Mouse (Mus musculus) kidney, embryonic 14.5 days (tissue): ENCODE results near the gene Myo5c. TPM values are rescaled to one million over a fixed set of nuclear protein-coding genes. Genes with fewer than 3 reads are reported as not detected.

Experiments
- ATAC-seq: fragments of 200-750 bp; cut with Nextera tagmentation; 2 replicates; pipeline ENCODE4 v1.8.0; 2017; ENCODE audit warnings: moderate number of reproducible peaks, mild to moderate bottlenecking, moderate TSS enrichment, moderate library complexity; ENCODE audit not compliant: low FRiP score, low TSS enrichment
- H3K27ac ChIP-seq: fragments of 300-500 bp; sonication (generic); 2 replicates; pipeline ENCODE4 v1.5.1; 2014; ENCODE audit warnings: low read depth, mild to moderate bottlenecking, low read length, moderate library complexity, mixed read lengths
- H3K27me3 ChIP-seq: fragments of 300-500 bp; sonication (generic); 2 replicates; pipeline ENCODE4 v1.6.1; 2014; ENCODE audit warnings: mild to moderate bottlenecking, low read length; ENCODE audit not compliant: control insufficient read depth, insufficient read depth
- H3K36me3 ChIP-seq: fragments of 300-500 bp; sonication (generic); 2 replicates; pipeline ENCODE4 v1.6.1; 2014; ENCODE audit warnings: low read length, mixed read lengths; ENCODE audit not compliant: control insufficient read depth, insufficient read depth
- H3K4me1 ChIP-seq: fragments of 300-500 bp; sonication (generic); 2 replicates; pipeline ENCODE4 v1.6.1; 2014; ENCODE audit warnings: low read length, mixed read lengths; ENCODE audit not compliant: control insufficient read depth, insufficient read depth
- H3K4me2 ChIP-seq: fragments of 300-500 bp; sonication (generic); replicated peaks from 2 replicates; pipeline ENCODE4 v1.6.1; 2014; ENCODE audit warnings: low read depth, mild to moderate bottlenecking, low read length
- H3K4me3 ChIP-seq: fragments of 300-500 bp; sonication (generic); 2 replicates; pipeline ENCODE4 v1.5.1; 2014; ENCODE audit warnings: mild to moderate bottlenecking, low read length
- H3K9ac ChIP-seq: fragments of 300-500 bp; sonication (generic); 2 replicates; pipeline ENCODE4 v1.6.1; 2014; ENCODE audit warnings: low read depth, mild to moderate bottlenecking, low read length, moderate library complexity
- H3K9me3 ChIP-seq: fragments of 300-500 bp; sonication (generic); 2 replicates; pipeline ENCODE4 v1.6.1; 2016; ENCODE audit warnings: low read length; ENCODE audit not compliant: control insufficient read depth
- WGBS: fragments of 180-500 bp; shearing (Covaris S2); extraction: QIAGEN DNeasy Blood & Tissue Kit; methylation state at CpG from one replicate; pipeline ENCODE4 v1.1.7; 2014; 5-methylcytosine and 5-hydroxymethylcytosine counted together
- polyA plus RNA-seq: library from polyadenylated mRNA; unstranded; fragments of >200 nt; fragmentation: Nextera tagmentation; extraction: Ambion mirVana; gene quantifications from 2 replicates; pipeline ENCODE4 v1.2.1, GENCODE M21; 2014

Myo5c gene
- polyA plus RNA-seq, 1 experiment from 2014 or later: 3.9 TPM

- Histone ChIP-seq H3K9me3 (no peaks in the 10 kb centered on the region), H3K36me3 (no peaks in the 10 kb centered on the region), H3K4me3 (no peak overlapping the region), H3K9ac (no peak overlapping the region), H3K27ac (no peak overlapping the region), H3K27me3 (no peaks in the 10 kb centered on the region), H3K4me2 (no peak overlapping the region), H3K4me1 (peaks cover 6% of the 10 kb centered on the region; the same call in 1 of the 2 replicates)
- WGBS: 91% methylated on average over 2 of the region's 2 CpGs
- no peak for ATAC-seq
These were observed 86.4 kb downstream of the Myo5c start for GRCm38 (mm10) chr9:75318196-75318595.

GRCm38 (mm10) chr9:75319365-75319764, 87.5 kb downstream of the Myo5c start:
- WGBS: 76% methylated on average over 3 of the region's 3 CpGs
- Histone ChIP-seq H3K4me3 (no peak overlapping the region), H3K4me2 (no peak overlapping the region), H3K27me3 (no peaks in the 10 kb centered on the region), H3K36me3 (no peaks in the 10 kb centered on the region), H3K27ac (no peak overlapping the region), H3K9ac (no peak overlapping the region), H3K4me1 (peaks cover 6% of the 10 kb centered on the region; the same call in 1 of the 2 replicates), H3K9me3 (no peaks in the 10 kb centered on the region)
- ATAC-seq: no peak

- no peaks in the 10 kb centered on the region for H3K27me3 ChIP-seq
- H3K9me3 ChIP-seq: no peaks in the 10 kb centered on the region
- no peak for ATAC-seq
- H3K36me3 ChIP-seq: 0 out of 2 replicates have a peak, but pooled peaks cover 2% of the 10 kb centered on the region
- H3K4me2 ChIP-seq: no peak overlapping the region
- 60% methylated on average over 13 of the region's 13 CpGs for WGBS
- no peak overlapping the region for H3K27ac ChIP-seq
- H3K9ac ChIP-seq: no peak overlapping the region
- no peak overlapping the region for H3K4me3 ChIP-seq
- no peaks in the 10 kb centered on the region for H3K4me1 ChIP-seq
These were observed 90.5 kb downstream of the Myo5c start for GRCm38 (mm10) chr9:75322099-75322885.

- H3K36me3 ChIP-seq: peaks cover 7% of the 10 kb centered on the region; the same call in 1 of the 2 replicates
- ATAC-seq: no peak
- H3K4me1 ChIP-seq: no peaks in the 10 kb centered on the region
- no peak overlapping the region for H3K27ac ChIP-seq
- no peaks in the 10 kb centered on the region for H3K9me3 ChIP-seq
- H3K4me3 ChIP-seq: no peak overlapping the region
- WGBS: 88% methylated on average over 3 of the region's 3 CpGs
- H3K9ac ChIP-seq: no peak overlapping the region
- H3K4me2 ChIP-seq: no peak overlapping the region
- H3K27me3 ChIP-seq: no peaks in the 10 kb centered on the region
These were observed 96.2 kb downstream of the Myo5c start for GRCm38 (mm10) chr9:75328047-75328446.

DNA sequence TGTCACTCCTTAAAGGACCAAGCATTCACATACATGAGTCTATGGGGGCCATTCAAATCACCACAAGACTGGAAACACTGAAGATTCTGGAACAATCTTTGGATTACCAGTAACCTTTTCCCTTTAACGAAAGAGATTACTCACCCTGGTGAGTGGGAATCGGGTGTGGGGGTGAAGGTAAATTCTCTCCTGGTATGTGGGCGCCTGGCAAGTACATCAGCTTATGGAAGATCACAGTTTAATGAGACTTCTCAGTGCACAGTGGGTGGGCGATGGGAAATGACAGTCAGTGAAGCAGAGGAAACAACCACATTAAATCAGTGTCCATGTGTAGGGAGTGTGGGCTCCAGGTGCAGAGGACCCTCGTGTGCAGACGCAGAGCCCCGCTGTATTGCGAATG, 99.0 kb downstream of the Myo5c start:
- Histone ChIP-seq H3K4me2 (no peak overlapping the region), H3K4me1 (no peaks in the 10 kb centered on the region), H3K4me3 (no peak overlapping the region), H3K9me3 (no peaks in the 10 kb centered on the region), H3K27me3 (no peaks in the 10 kb centered on the region), H3K36me3 (peaks cover 16% of the 10 kb centered on the region; the same call in 1 of the 2 replicates), H3K9ac (no peak overlapping the region), H3K27ac (no peak overlapping the region)
- WGBS: 88% methylated on average over 8 of the region's 8 CpGs
- no peak for ATAC-seq

GRCm38 (mm10) chr9:75334440-75334839, 102.6 kb downstream of the Myo5c start:
- 80% methylated on average over 4 of the region's 4 CpGs for WGBS

GRCm38 (mm10) chr9:75338016-75338415, 106.2 kb downstream of the Myo5c start:
- 91% methylated on average over 6 of the region's 6 CpGs for WGBS
- peaks cover 21% of the 10 kb centered on the region; the same call in 1 of the 2 replicates for H3K36me3 ChIP-seq
- ATAC-seq: no peak

More at GRCm38 (mm10) chr9:75334440-75334839, 102.6 kb downstream of the Myo5c start:
- Histone ChIP-seq H3K36me3 (peaks cover 26% of the 10 kb centered on the region; the same call in 1 of the 2 replicates), H3K4me3 (no peak overlapping the region), H3K4me1 (no peaks in the 10 kb centered on the region), H3K9ac (no peak overlapping the region), H3K4me2 (no peak overlapping the region), H3K27ac (no peak overlapping the region), H3K9me3 (no peaks in the 10 kb centered on the region), H3K27me3 (no peaks in the 10 kb centered on the region)
- ATAC-seq: no peak

DNA sequence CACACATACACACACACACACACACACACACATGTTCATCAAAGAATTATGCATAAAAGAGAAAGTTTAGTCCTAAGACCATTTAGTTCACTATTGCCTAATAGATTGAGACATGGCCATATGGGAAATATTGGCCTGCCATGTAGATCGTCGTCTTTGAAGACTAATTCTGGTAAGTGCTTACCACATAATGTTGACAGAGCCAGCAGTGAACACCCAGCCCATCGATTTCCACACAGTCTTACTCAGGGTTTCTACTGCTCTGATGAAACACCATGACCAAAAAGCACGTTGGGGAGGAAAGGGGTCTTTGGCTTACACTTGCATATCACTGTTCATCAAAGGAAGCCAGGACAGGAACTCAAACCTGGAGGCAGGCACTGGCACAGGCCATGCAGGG, 110.6 kb downstream of the Myo5c start:
- H3K4me2 ChIP-seq: no peak overlapping the region
- no peak overlapping the region for H3K27ac ChIP-seq
- no peak overlapping the region for H3K9ac ChIP-seq
- ATAC-seq: no peak
- WGBS: 87% methylated on average over 4 of the region's 4 CpGs
- no peaks in the 10 kb centered on the region for H3K27me3 ChIP-seq
- H3K36me3 ChIP-seq: peaks cover 16% of the 10 kb centered on the region; the same call in 1 of the 2 replicates
- no peaks in the 10 kb centered on the region for H3K9me3 ChIP-seq
- no peak overlapping the region for H3K4me3 ChIP-seq
- H3K4me1 ChIP-seq: no peaks in the 10 kb centered on the region

More at GRCm38 (mm10) chr9:75338016-75338415, 106.2 kb downstream of the Myo5c start:
- no peaks in the 10 kb centered on the region for H3K27me3 ChIP-seq
- H3K4me3 ChIP-seq: no peak overlapping the region
- H3K27ac ChIP-seq: no peak overlapping the region
- H3K4me1 ChIP-seq: no peaks in the 10 kb centered on the region
- no peak overlapping the region for H3K9ac ChIP-seq
- no peak overlapping the region for H3K4me2 ChIP-seq
- H3K9me3 ChIP-seq: no peaks in the 10 kb centered on the region

DNA sequence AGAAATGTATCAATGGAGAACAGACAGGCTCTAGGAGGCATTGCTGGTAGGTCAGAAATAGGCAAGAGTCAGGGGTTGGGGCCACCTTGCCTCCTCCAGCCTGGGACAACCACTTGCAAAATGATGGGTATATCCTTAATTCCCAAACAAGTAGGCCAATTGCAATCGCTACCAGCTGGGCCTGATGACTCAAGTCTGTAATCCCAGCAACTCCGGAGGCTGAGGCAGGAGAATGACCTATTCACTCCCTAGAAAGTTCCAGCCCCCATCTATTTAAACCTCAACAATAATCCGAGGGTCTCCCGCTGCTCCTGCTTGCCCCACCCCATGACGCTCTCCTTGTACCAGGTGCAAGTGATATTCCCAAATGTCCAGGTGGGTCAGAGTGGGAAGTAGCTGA, 115.6 kb downstream of the Myo5c start, which contains the start of gene Bcl2l10:
Gene Bcl2l10, plus strand, starts transcription at position 301 of the 400 bp plus-strand sequence.
- 91% methylated on average over 5 of the region's 5 CpGs for WGBS
- Histone ChIP-seq H3K4me1 (no peaks in the 10 kb centered on the region), H3K27me3 (no peaks in the 10 kb centered on the region), H3K4me3 (no peak within 1 kb of the TSS), H3K9me3 (no peaks in the 10 kb centered on the region), H3K27ac (no peak within 1 kb of the TSS), H3K4me2 (no peak within 1 kb of the TSS), H3K9ac (no peak within 1 kb of the TSS), H3K36me3 (peaks cover 8% of the 10 kb centered on the region; the same call in 1 of the 2 replicates)
- ATAC-seq: no peak
